Mouse (Mus musculus): Measurements from ENCODE around the gene Stoml1. TPM values are rescaled to one million over a fixed set of nuclear protein-coding genes. Genes with fewer than 3 reads are reported as not detected.

The Stoml1 gene
- total and polyA plus RNA-seq, 3 experiments: 6.4 to 8.7 TPM; not detected in 1

DNA sequence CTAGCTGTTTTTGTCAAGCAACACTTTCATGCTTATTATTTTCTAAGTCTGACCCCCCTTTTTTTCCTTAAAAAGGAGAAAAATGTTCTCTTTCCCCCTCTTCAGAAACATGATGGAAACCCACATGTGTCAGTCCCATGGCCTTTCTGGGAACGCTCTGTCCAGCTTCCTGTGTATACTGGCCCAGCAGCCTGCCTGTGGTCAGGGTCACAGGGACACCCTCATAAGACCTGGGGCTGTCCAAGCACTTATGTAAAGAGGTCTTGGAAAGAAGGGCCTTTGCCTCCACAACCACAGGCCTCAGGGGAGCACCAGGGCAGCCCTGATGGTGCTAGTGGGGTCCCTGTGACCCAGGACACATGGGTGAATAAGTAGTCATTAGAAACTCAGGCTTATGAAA is 36.1 kb downstream of the Stoml1 start:
- no peak overlapping the region for H3K4me3 ChIP-seq (ENCODE audit: control insufficient read depth in 1 of 2, insufficient read depth in 1 of 2, low read depth in 2 of 2, low read length in 2 of 2)
- DNase-seq (ENCODE audit: low read depth, low spot score): no peak
- no peaks in the 10 kb centered on the region for H3K36me3 ChIP-seq (ENCODE audit: control insufficient read depth in 1 of 2, insufficient read depth in 2 of 2, low read length in 2 of 2)
- H3K27ac ChIP-seq (ENCODE audit: control insufficient read depth, low read depth, low read length): no peak overlapping the region
- no peak for TF ChIP-seq NRF1 (IDR thresholded peaks at IDR 0.05; ENCODE audit: insufficient read depth, low read depth, low read length, poor library complexity, severe bottlenecking)
- no peak for TF ChIP-seq SIN3A (IDR thresholded peaks at IDR 0.05; ENCODE audit: low read length)
- TF ChIP-seq JUND (IDR thresholded peaks at IDR 0.05; ENCODE audit: low read depth, low read length): no peak
- TF ChIP-seq GABPA (IDR thresholded peaks at IDR 0.05; ENCODE audit: low read depth, low read length): no peak
- no peak for TF ChIP-seq MAFK (IDR thresholded peaks at IDR 0.05; ENCODE audit: borderline replicate concordance, low read depth, low read length)
- no peak for TF ChIP-seq RAD21 (IDR thresholded peaks at IDR 0.05; ENCODE audit: low read depth, low read length)
- TF ChIP-seq CTCF (IDR thresholded peaks at IDR 0.05 in 2 of 3, conservative IDR thresholded peaks at IDR 0.05 in 1 of 3; ENCODE audit: control insufficient read depth in 1 of 3, insufficient read depth in 1 of 3, low read depth in 2 of 3, low read length in 3 of 3, poor library complexity in 1 of 3, severe bottlenecking in 1 of 3): no peak
- TF ChIP-seq MAZ (IDR thresholded peaks at IDR 0.05; ENCODE audit: low read depth, low read length): no peak
- no peak for TF ChIP-seq ZKSCAN1 (IDR thresholded peaks at IDR 0.05; ENCODE audit: low read depth, low read length)
- no peak overlapping the region for H3K9ac ChIP-seq (ENCODE audit: control insufficient read depth, low read depth, low read length, poor library complexity, severe bottlenecking)
- no peaks in the 10 kb centered on the region for H3K4me1 ChIP-seq (ENCODE audit: control insufficient read depth in 1 of 2, insufficient read depth in 2 of 2, low read length in 2 of 2)
- H3K27me3 ChIP-seq (ENCODE audit: control insufficient read depth in 1 of 2, insufficient read depth in 2 of 2, low read length in 2 of 2): peaks cover 6 to 24% of the 10 kb centered on the region in 2 experiments
- H3K9me3 ChIP-seq (replicated peaks; ENCODE audit: insufficient read depth, low read length): no peaks in the 10 kb centered on the region
- H3K79me2 ChIP-seq (ENCODE audit: control insufficient read depth, insufficient read depth, low read length, poor library complexity): no peaks in the 10 kb centered on the region

DNA sequence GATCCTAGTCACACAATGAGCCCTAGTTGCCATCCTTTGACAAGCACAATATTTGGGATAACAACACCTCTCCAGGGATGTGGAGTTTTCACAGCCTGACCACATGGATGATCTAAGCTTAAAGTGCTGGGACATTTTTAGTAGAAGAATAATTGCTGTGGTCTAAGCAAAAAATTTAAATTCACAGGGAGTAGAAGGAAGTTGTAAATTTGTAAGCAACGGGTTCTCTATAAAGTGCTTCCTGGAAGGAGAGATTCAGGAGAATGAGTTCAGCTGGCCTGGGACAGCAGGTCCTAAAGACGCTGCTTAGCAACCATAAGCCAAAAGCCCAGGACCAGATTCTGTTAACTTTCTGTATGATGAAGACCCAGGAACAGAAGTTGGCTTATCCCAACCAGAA is 36.9 kb downstream of the Stoml1 start:
- no peak overlapping the region for H3K4me3 ChIP-seq (ENCODE audit: control insufficient read depth in 1 of 2, insufficient read depth in 1 of 2, low read depth in 2 of 2, low read length in 2 of 2)
- H3K27ac ChIP-seq (ENCODE audit: control insufficient read depth, low read depth, low read length): no peak overlapping the region
- H3K27me3 ChIP-seq (ENCODE audit: control insufficient read depth in 1 of 2, insufficient read depth in 2 of 2, low read length in 2 of 2): peaks cover 6 to 24% of the 10 kb centered on the region in 2 experiments
- H3K9me3 ChIP-seq (replicated peaks; ENCODE audit: insufficient read depth, low read length): no peaks in the 10 kb centered on the region
- no peaks in the 10 kb centered on the region for H3K4me1 ChIP-seq (ENCODE audit: control insufficient read depth in 1 of 2, insufficient read depth in 2 of 2, low read length in 2 of 2)
- no peak overlapping the region for H3K9ac ChIP-seq (ENCODE audit: control insufficient read depth, low read depth, low read length, poor library complexity, severe bottlenecking)
- TF ChIP-seq USF1 (IDR thresholded peaks at IDR 0.05; ENCODE audit: low read depth, low read length) (no peak), TBP (IDR thresholded peaks at IDR 0.05; ENCODE audit: low read depth, low read length) (no peak), TCF12 (IDR thresholded peaks at IDR 0.05; ENCODE audit: low read depth, low read length) (no peak), MAX (IDR thresholded peaks at IDR 0.05; ENCODE audit: low read length) (no peak), ZKSCAN1 (IDR thresholded peaks at IDR 0.05; ENCODE audit: low read depth, low read length) (no peak), POLR2AphosphoS2 (IDR thresholded peaks at IDR 0.05; ENCODE audit: low read length) (no peak), UBTF (IDR thresholded peaks at IDR 0.05; ENCODE audit: borderline replicate concordance, insufficient read depth, low read depth, low read length) (no peak), CTCF (IDR thresholded peaks at IDR 0.05 in 2 of 3, conservative IDR thresholded peaks at IDR 0.05 in 1 of 3; ENCODE audit: control insufficient read depth in 1 of 3, insufficient read depth in 1 of 3, low read depth in 2 of 3, low read length in 3 of 3, poor library complexity in 1 of 3, severe bottlenecking in 1 of 3) (no peak), MYC (IDR thresholded peaks at IDR 0.05; ENCODE audit: low read depth, low read length) (no peak), GABPA (IDR thresholded peaks at IDR 0.05; ENCODE audit: low read depth, low read length) (no peak)
- DNase-seq (ENCODE audit: low read depth, low spot score): no peak
- no peaks in the 10 kb centered on the region for H3K79me2 ChIP-seq (ENCODE audit: control insufficient read depth, insufficient read depth, low read length, poor library complexity)
- H3K36me3 ChIP-seq (ENCODE audit: control insufficient read depth in 1 of 2, insufficient read depth in 2 of 2, low read length in 2 of 2): no peaks in the 10 kb centered on the region

Measured in MEL (cell line).